ENCODE assay signal across 23 mouse cellular contexts in the genomic region with DNA sequence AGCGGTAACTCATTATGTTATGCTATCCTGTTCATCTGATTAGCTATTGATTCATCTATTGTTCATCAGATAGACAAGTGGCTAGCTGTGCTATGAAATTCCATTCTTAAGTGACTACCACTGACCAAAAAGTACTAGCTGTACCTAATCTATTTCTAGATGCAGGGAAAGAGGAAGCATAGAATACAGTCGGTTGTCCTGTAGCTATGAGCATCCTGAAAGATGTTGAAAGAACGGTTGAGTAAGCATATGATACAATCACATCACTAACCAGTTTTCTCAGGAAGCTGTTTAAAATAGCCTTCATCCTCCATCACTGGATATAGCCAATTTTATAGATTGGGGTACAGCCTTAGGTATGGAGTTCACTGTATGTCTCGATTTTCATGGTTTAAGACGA. TPM values are rescaled to one million over a fixed set of nuclear protein-coding genes. Genes with fewer than 3 reads are reported as not detected.
"Had no signal": no experiment of that assay in that cellular context is flagged by ENCODE, and none has a peak within 500 bp of the region (broad histone marks: within the 10 kb centered on the region; RNA-seq: fewer than 3 reads in every experiment).

No protein-coding gene starts in this region.

- DNase-seq: kidney, adult 18-20 months; kidney, postnatal 10 days; kidney, postnatal 4 days; lung, postnatal 36 days; right cerebral cortex, adult 18-20 months; right cerebral cortex, postnatal 25 days; thymus, adult 2 months; thymus, postnatal 25 days had no signal

- H3K36me3 ChIP-seq: intestine, embryonic 15.5 days; limb, embryonic 10.5 days; lung, embryonic 15.5 days; midbrain, embryonic 12.5 days; stomach, embryonic 15.5 days had no signal

- H3K9me3 ChIP-seq: intestine, embryonic 15.5 days; limb, embryonic 10.5 days; lung, embryonic 15.5 days; midbrain, embryonic 12.5 days; stomach, embryonic 15.5 days had no signal

- H3K27ac ChIP-seq: intestine, embryonic 15.5 days; layer of hippocampus, adult 2 months; left cerebral cortex, adult 2 months; limb, embryonic 10.5 days; liver, embryonic 14.5 days; lung, embryonic 15.5 days; midbrain, embryonic 12.5 days; stomach, embryonic 15.5 days had no signal

- H3K9ac ChIP-seq: intestine, embryonic 15.5 days; liver, embryonic 14.5 days; lung, embryonic 15.5 days; midbrain, embryonic 12.5 days; stomach, embryonic 15.5 days had no signal

- H3K27me3 ChIP-seq: intestine, embryonic 15.5 days; lung, embryonic 15.5 days; midbrain, embryonic 12.5 days; stomach, embryonic 15.5 days had no signal

- H3K4me1 ChIP-seq: intestine, embryonic 15.5 days; limb, embryonic 10.5 days; lung, embryonic 15.5 days; midbrain, embryonic 12.5 days; stomach, embryonic 15.5 days had no signal

- H3K4me3 ChIP-seq: intestine, embryonic 15.5 days; layer of hippocampus, adult 2 months; left cerebral cortex, adult 2 months; limb, embryonic 10.5 days; lung, embryonic 15.5 days; midbrain, embryonic 12.5 days; stomach, embryonic 15.5 days had no signal

- H3K4me2 ChIP-seq: intestine, embryonic 15.5 days; lung, embryonic 15.5 days; midbrain, embryonic 12.5 days; stomach, embryonic 15.5 days had no signal

- ATAC-seq: intestine, embryonic 15.5 days; midbrain, embryonic 16.5 days had no signal

RNA-seq across cellular contexts. Expression of gene Sell, which starts 26.1 kb away (rescaled TPM):
- total RNA-seq: layer of hippocampus, postnatal 25 days; left cerebral cortex, adult 2 months; left cerebral cortex, postnatal 14 days had no signal
- polyA plus RNA-seq: limb, embryonic 10.5 days; midbrain, embryonic 12.5 days; midbrain, embryonic 16.5 days had no signal

RNA-seq across cellular contexts. Expression of gene Selp, which starts 27.2 kb away (rescaled TPM):
- total RNA-seq: layer of hippocampus, adult 2 months; layer of hippocampus, postnatal 25 days; left cerebral cortex, adult 2 months; left cerebral cortex, postnatal 14 days had no signal
- polyA plus RNA-seq: midbrain, embryonic 12.5 days; midbrain, embryonic 16.5 days; neural tube, embryonic 14.5 days had no signal

RNA-seq across cellular contexts. Expression of gene Sele, which starts 39.8 kb away (rescaled TPM):
- total RNA-seq: layer of hippocampus, adult 2 months; layer of hippocampus, postnatal 25 days; megakaryocyte-erythroid progenitor cell, adult 5-6 weeks had no signal
- polyA plus RNA-seq: kidney, embryonic 14.5 days; limb, embryonic 10.5 days; midbrain, embryonic 12.5 days; midbrain, embryonic 16.5 days; neural tube, embryonic 14.5 days; small intestine, adult 2 months; stomach, embryonic 15.5 days had no signal
